12 mouse cellular contexts compared by ENCODE assay signal in the genomic region with DNA sequence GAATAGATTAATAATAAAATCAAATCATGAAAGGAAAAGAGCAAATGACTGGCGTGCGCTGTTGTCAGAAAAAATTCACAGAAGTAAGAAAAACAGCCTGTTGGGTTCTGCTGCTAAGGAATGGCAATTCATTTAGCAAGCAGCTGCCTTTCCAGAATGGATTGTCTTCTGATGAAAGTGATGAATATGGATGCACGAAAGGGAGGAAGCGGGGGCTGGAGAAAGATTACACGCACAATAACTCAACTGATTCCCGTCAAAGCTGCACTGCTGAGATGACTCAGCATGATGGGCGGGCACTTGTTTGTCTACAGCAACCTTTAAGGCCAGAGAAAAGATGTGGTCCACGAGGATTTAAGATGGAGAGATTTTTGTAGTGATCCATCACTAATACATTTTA.
DNase-seq lines count a peak whose midpoint lies in the region; ATAC-seq and TF ChIP-seq lines count a peak whose summit lies in the region.
"Had no signal": no experiment of that assay in that cellular context is flagged by ENCODE, and none has a peak within 500 bp of the region (broad histone marks: within the 10 kb centered on the region; RNA-seq: fewer than 3 reads in every experiment).

No protein-coding gene starts in this region.

- peak; percentile 68 to 73 for DNase-seq in layer of hippocampus, adult 18-20 months (ENCODE audit: low spot score in 2 of 2)
- DNase-seq in layer of hippocampus, postnatal 25 days (ENCODE audit: extremely low spot score in 1 of 2, low spot score in 1 of 2), result no peak
- peak; percentile 15 for DNase-seq in NIH3T3 (ENCODE audit: low read depth)
- peak; percentile 48 for DNase-seq in embryo, embryonic 10.5 days (ENCODE audit: low spot score)
- peak; percentile 25 for DNase-seq in layer of hippocampus, adult 9-10 months (ENCODE audit: low spot score)
- no peak for DNase-seq in heart, adult 2 months
- no peak for DNase-seq in heart, embryonic 10.5 days (ENCODE audit: low spot score)
- DNase-seq: liver; retina, postnatal 1 day had no signal

- H3K36me3 ChIP-seq in intestine, embryonic 16.5 days (ENCODE audit: control insufficient read depth, insufficient read depth, low read length), result no peaks in the 10 kb centered on the region
- H3K36me3 ChIP-seq in heart, adult 2 months (ENCODE audit: control insufficient read depth, insufficient read depth, low read length), result no peaks in the 10 kb centered on the region
- H3K36me3 ChIP-seq in heart, embryonic 10.5 days, result no peaks in the 10 kb centered on the region
- H3K36me3 ChIP-seq: stomach, embryonic 15.5 days had no signal

- no peak overlapping the region for H3K27ac ChIP-seq in intestine, embryonic 16.5 days (ENCODE audit: low read length)
- H3K27ac ChIP-seq in heart, adult 2 months, result no peak overlapping the region
- no peak overlapping the region for H3K27ac ChIP-seq in heart, embryonic 10.5 days
- H3K27ac ChIP-seq: stomach, embryonic 15.5 days had no signal

- intact Hi-C loops in heart, adult 2 months (cut with DNase I), result no loop called here

- TF ChIP-seq CTCF in heart, adult 2 months (IDR thresholded peaks at IDR 0.05), result no peak

- TF ChIP-seq EP300 in heart, adult 2 months (IDR thresholded peaks at IDR 0.05; ENCODE audit: insufficient read depth, low read depth, low read length), result no peak

- H3K4me1 ChIP-seq in intestine, embryonic 16.5 days (ENCODE audit: control insufficient read depth, insufficient read depth, low read length), result no peaks in the 10 kb centered on the region
- H3K4me1 ChIP-seq in heart, adult 2 months (ENCODE audit: control insufficient read depth, insufficient read depth, low read length), result no peaks in the 10 kb centered on the region
- H3K4me1 ChIP-seq in heart, embryonic 10.5 days, result no peaks in the 10 kb centered on the region
- H3K4me1 ChIP-seq: stomach, embryonic 15.5 days had no signal

- H3K27me3 ChIP-seq in intestine, embryonic 16.5 days (replicated peaks; ENCODE audit: control insufficient read depth, insufficient read depth, low read length), result no peaks in the 10 kb centered on the region
- no peaks in the 10 kb centered on the region for H3K27me3 ChIP-seq in heart, adult 2 months (ENCODE audit: control insufficient read depth, insufficient read depth, low read length)
- no peaks in the 10 kb centered on the region for H3K27me3 ChIP-seq in heart, embryonic 10.5 days (ENCODE audit: insufficient read depth, poor library complexity, severe bottlenecking)
- H3K27me3 ChIP-seq: stomach, embryonic 15.5 days had no signal

- no peak for ATAC-seq in intestine, embryonic 16.5 days
- ATAC-seq: lung, postnatal 0 days had no signal

- no peaks in the 10 kb centered on the region for H3K9me3 ChIP-seq in intestine, embryonic 16.5 days (ENCODE audit: control insufficient read depth, low read length)
- H3K9me3 ChIP-seq in heart, embryonic 10.5 days, result no peaks in the 10 kb centered on the region
- H3K9me3 ChIP-seq: stomach, embryonic 15.5 days had no signal

- H3K9ac ChIP-seq in intestine, embryonic 16.5 days (ENCODE audit: low read depth, low read length), result no peak overlapping the region
- H3K9ac ChIP-seq in heart, adult 2 months (ENCODE audit: low read depth, low read length), result no peak overlapping the region
- H3K9ac ChIP-seq: stomach, embryonic 15.5 days had no signal

- no peak for TF ChIP-seq POLR2A in heart, adult 2 months (IDR thresholded peaks at IDR 0.05; ENCODE audit: insufficient read depth, low read depth, low read length)

- H3K79me2 ChIP-seq in heart, adult 2 months (replicated peaks; ENCODE audit: control insufficient read depth, insufficient read depth, low read length), result no peaks in the 10 kb centered on the region

- no peak overlapping the region for H3K4me3 ChIP-seq in intestine, embryonic 16.5 days (ENCODE audit: low read length)
- no peak overlapping the region for H3K4me3 ChIP-seq in heart, adult 2 months
- H3K4me3 ChIP-seq in heart, embryonic 10.5 days, result no peak overlapping the region
- H3K4me3 ChIP-seq: stomach, embryonic 15.5 days had no signal

- 63% methylated on average over 8 of the region's 8 CpGs for WGBS in intestine, embryonic 16.5 days
- WGBS in heart, adult 2 months, result 56% methylated on average over 8 of the region's 8 CpGs
- 77% methylated on average over 8 of the region's 8 CpGs for WGBS in heart, embryonic 10.5 days

- no peak overlapping the region for H3K4me2 ChIP-seq in intestine, embryonic 16.5 days (ENCODE audit: low read depth, low read length)
- H3K4me2 ChIP-seq: stomach, embryonic 15.5 days had no signal

Comparison
In these comparisons a context has a peak if more than half of its experiments do, and no peak if none do; other contexts are left out.
1. DNase-seq: peak in layer of hippocampus, adult 18-20 months (2 of 2), NIH3T3 (single experiment), embryo, embryonic 10.5 days (single experiment) and layer of hippocampus, adult 9-10 months (single experiment); none in layer of hippocampus, postnatal 25 days (0 of 2), heart, adult 2 months (0 of 2) and heart, embryonic 10.5 days (single experiment).